Mouse (Mus musculus): ENCODE data around the gene Arl5b.

DNA sequence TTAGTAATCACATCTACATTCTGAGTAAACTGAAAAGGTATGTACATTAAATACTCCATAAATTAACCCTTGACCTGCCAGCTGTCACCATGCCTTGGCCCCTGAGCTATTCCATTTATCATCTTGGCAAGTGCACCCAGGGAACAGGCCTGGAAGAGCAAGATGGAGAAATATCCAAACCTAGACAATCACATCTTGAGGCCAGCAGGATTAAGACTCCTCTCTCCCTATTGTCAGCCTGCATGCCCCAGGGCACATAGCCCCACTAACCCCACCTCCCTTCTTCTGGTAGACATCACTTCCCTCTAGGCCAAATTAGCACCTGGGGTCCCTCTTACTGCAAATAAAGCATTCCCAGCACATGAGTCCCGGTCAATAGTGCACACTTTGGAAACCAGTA is 21.4 kb upstream of the Arl5b start:
- no peak for TF ChIP-seq CTCF (IDR thresholded peaks at IDR 0.05; ENCODE audit: borderline replicate concordance, control insufficient read depth, extremely low read depth, insufficient read depth, low read length, poor library complexity)
- TF ChIP-seq POLR2A (IDR thresholded peaks at IDR 0.05; ENCODE audit: control insufficient read depth, extremely low read depth, insufficient read depth, low read length, poor library complexity) = no peak

Data from thymus, adult 2 months (tissue).